Mouse (Mus musculus) embryonic facial prominence, embryonic 11.5 days (tissue): ENCODE measurements around the gene Tle6. TPM values are rescaled to one million over a fixed set of nuclear protein-coding genes. Genes with fewer than 3 reads are reported as not detected.

Source experiments
- ATAC-seq: fragments of 200-750 bp; cut with Nextera tagmentation; replicated peaks from 2 replicates; pipeline ENCODE4 v1.8.0; 2017; ENCODE audit warnings: low read depth; ENCODE audit not compliant: insufficient number of reproducible peaks, low FRiP score, low TSS enrichment
- DNase-seq: peaks from one replicate; pipeline ENCODE4 v3.0.0-alpha.2; 2015; ENCODE audit warnings: low spot score
- H3K27ac ChIP-seq: fragments of 300-500 bp; sonication (generic); replicated peaks from 2 replicates; pipeline ENCODE4 v1.5.1; 2014; ENCODE audit warnings: mild to moderate bottlenecking, low read depth, low read length, control low read depth
- H3K27me3 ChIP-seq: fragments of 300-500 bp; sonication (generic); 2 replicates; pipeline ENCODE4 v1.6.1; 2014; ENCODE audit warnings: mild to moderate bottlenecking, low read length, moderate library complexity, mixed read lengths; ENCODE audit not compliant: control insufficient read depth, insufficient read depth
- H3K36me3 ChIP-seq: fragments of 300-500 bp; sonication (generic); replicated peaks from 2 replicates; pipeline ENCODE4 v1.6.1; 2014; ENCODE audit warnings: low read depth, mild to moderate bottlenecking, low read length, moderate library complexity, mixed read lengths; ENCODE audit not compliant: control insufficient read depth, insufficient read depth
- H3K4me1 ChIP-seq: fragments of 300-500 bp; sonication (generic); 2 replicates; pipeline ENCODE4 v1.6.1; 2014; ENCODE audit warnings: low read length, mixed read lengths; ENCODE audit not compliant: control insufficient read depth, insufficient read depth
- H3K4me2 ChIP-seq: fragments of 300-500 bp; sonication (generic); 2 replicates; pipeline ENCODE4 v1.6.1; 2014; ENCODE audit warnings: low read depth, mild to moderate bottlenecking, control low read depth, low read length, moderate library complexity
- H3K4me3 ChIP-seq: fragments of 300-500 bp; sonication (generic); 2 replicates; pipeline ENCODE4 v1.5.1; 2014; ENCODE audit warnings: low read depth, low read length, control low read depth
- H3K9ac ChIP-seq: fragments of 300-500 bp; sonication (generic); replicated peaks from 2 replicates; pipeline ENCODE4 v1.6.1; 2014; ENCODE audit warnings: mild to moderate bottlenecking, control low read depth, low read length
- H3K9me3 ChIP-seq: fragments of 300-500 bp; sonication (generic); replicated peaks from 2 replicates; pipeline ENCODE4 v1.6.1; 2016; ENCODE audit warnings: mild to moderate bottlenecking, low read length, inconsistent platforms, mixed read lengths; ENCODE audit not compliant: control insufficient read depth
- WGBS: fragments of 180-500 bp; shearing (Covaris S2); extraction: QIAGEN DNeasy Blood & Tissue Kit; methylation state at CpG from one replicate; pipeline ENCODE4 v1.1.7; 2014; 5-methylcytosine and 5-hydroxymethylcytosine counted together
- polyA plus RNA-seq: library from polyadenylated mRNA; unstranded; fragments of >200 nt; fragmentation: Nextera tagmentation; extraction: Ambion mirVana; gene quantifications from 2 replicates; pipeline ENCODE4 v1.2.1, GENCODE M21; 2014

The Tle6 gene
- polyA plus RNA-seq, 1 experiment from 2014 or later = 7.1 TPM

- H3K4me1 ChIP-seq = 0 out of 2 replicates have a peak, but pooled peaks cover 6% of the 10 kb centered on the region
- H3K27ac ChIP-seq = no peak overlapping the region
- WGBS = 71% methylated on average over 4 of the region's 4 CpGs
- no peak overlapping the region for H3K4me3 ChIP-seq
- H3K9me3 ChIP-seq = no peaks in the 10 kb centered on the region
- H3K36me3 ChIP-seq = no peaks in the 10 kb centered on the region
- no peak overlapping the region for H3K9ac ChIP-seq
- peaks cover 8% of the 10 kb centered on the region for H3K27me3 ChIP-seq
- ATAC-seq (no peak), DNase-seq (no peak)
- H3K4me2 ChIP-seq = no peak overlapping the region
These were observed 20.9 kb downstream of the Tle6 start for GRCm38 (mm10) chr10:81579967-81580366.

- Histone ChIP-seq H3K27me3 (peaks cover 20% of the 10 kb centered on the region), H3K9ac (peak overlapping the region; percentile 75), H3K4me2 (peak overlapping the region; percentile 88), H3K9me3 (no peaks in the 10 kb centered on the region), H3K27ac (no peak overlapping the region), H3K36me3 (no peaks in the 10 kb centered on the region), H3K4me1 (peaks cover 18% of the 10 kb centered on the region), H3K4me3 (peak overlapping the region; percentile 46)
- 2% methylated on average over 6 of the region's 6 CpGs for WGBS
- DNase-seq = no peak
- ATAC-seq = no peak
These were observed 25.2 kb downstream of the Tle6 start for GRCm38 (mm10) chr10:81575695-81576094.

- no peak for ATAC-seq
- Histone ChIP-seq H3K36me3 (no peaks in the 10 kb centered on the region), H3K27me3 (peaks cover 17% of the 10 kb centered on the region), H3K9me3 (no peaks in the 10 kb centered on the region), H3K4me3 (peak overlapping the region; percentile 46), H3K4me2 (peak overlapping the region; percentile 88), H3K9ac (peak overlapping the region; percentile 75), H3K27ac (no peak overlapping the region), H3K4me1 (peaks cover 20% of the 10 kb centered on the region)
- WGBS = under 1% methylated on average over 22 of the region's 30 CpGs
- DNase-seq = peak; percentile 55
These were observed 25.7 kb downstream of the Tle6 start for GRCm38 (mm10) chr10:81575208-81575631.

GRCm38 (mm10) chr10:81574081-81575056 is 26.5 kb downstream of the Tle6 start, which contains the start of gene Tle2:
Gene Tle2 (plus strand): TSS chr10:81574561.
- 18% methylated on average over 10 of the region's 10 CpGs for WGBS
- no peak for DNase-seq
- Histone ChIP-seq H3K9me3 (no peaks in the 10 kb centered on the region), H3K9ac (peak within 1 kb of the TSS; percentile 75), H3K27ac (no peak within 1 kb of the TSS), H3K4me1 (peaks cover 29% of the 10 kb centered on the region), H3K27me3 (peaks cover 17% of the 10 kb centered on the region), H3K4me2 (peak within 1 kb of the TSS; percentile 88), H3K36me3 (no peaks in the 10 kb centered on the region), H3K4me3 (peak within 1 kb of the TSS; percentile 46)
- ATAC-seq = no peak

- no peak overlapping the region; the same call in 1 of the 2 replicates for H3K4me3 ChIP-seq
- H3K9ac ChIP-seq = no peak overlapping the region
- H3K9me3 ChIP-seq = no peaks in the 10 kb centered on the region
- peaks cover 17% of the 10 kb centered on the region for H3K27me3 ChIP-seq
- WGBS = 5% methylated on average over 9 of the region's 9 CpGs
- peaks cover 33% of the 10 kb centered on the region for H3K4me1 ChIP-seq
- no peak overlapping the region for H3K4me2 ChIP-seq
- H3K27ac ChIP-seq = no peak overlapping the region
- DNase-seq (no peak), ATAC-seq (no peak)
- no peaks in the 10 kb centered on the region for H3K36me3 ChIP-seq
These were observed 27.9 kb downstream of the Tle6 start for GRCm38 (mm10) chr10:81572975-81573374.

GRCm38 (mm10) chr10:81572133-81572671 is 28.7 kb downstream of the Tle6 start:
- H3K4me1 ChIP-seq = peaks cover 33% of the 10 kb centered on the region
- peaks cover 17% of the 10 kb centered on the region for H3K27me3 ChIP-seq
- H3K9ac ChIP-seq = peak overlapping the region; percentile 14; the same call in 1 of the 2 replicates

GRCm38 (mm10) chr10:81571501-81571876 is 29.4 kb downstream of the Tle6 start:
- Histone ChIP-seq H3K4me1 (peaks cover 33% of the 10 kb centered on the region), H3K9ac (no peak overlapping the region), H3K27ac (peak overlapping the region; percentile 82), H3K4me3 (peak overlapping the region; percentile 19), H3K4me2 (peak overlapping the region; percentile 38), H3K27me3 (peaks cover 16% of the 10 kb centered on the region), H3K9me3 (no peaks in the 10 kb centered on the region), H3K36me3 (no peaks in the 10 kb centered on the region)
- DNase-seq (peak; percentile 99), ATAC-seq (peak; percentile 90)
- WGBS = 2% methylated on average over 18 of the region's 18 CpGs

More at GRCm38 (mm10) chr10:81572133-81572671, 28.7 kb downstream of the Tle6 start:
- DNase-seq (no peak), ATAC-seq (peak; percentile 3; the same call in 1 of the 2 replicates)
- WGBS = 1% methylated on average over 9 of the region's 9 CpGs
- peak overlapping the region; percentile 9; the same call in 1 of the 2 replicates for H3K4me3 ChIP-seq
- no peaks in the 10 kb centered on the region for H3K36me3 ChIP-seq
- H3K4me2 ChIP-seq = peak overlapping the region; percentile 38
- no peaks in the 10 kb centered on the region for H3K9me3 ChIP-seq
- H3K27ac ChIP-seq = peak overlapping the region; percentile 68
